Mouse (Mus musculus): ENCODE data around the gene Zmynd15. TPM values are rescaled to one million over a fixed set of nuclear protein-coding genes. Genes with fewer than 3 reads are reported as not detected.

The Zmynd15 gene
- total and polyA plus RNA-seq, 2 experiments from 2014 or later = 0.04 to 1.3 TPM

DNA sequence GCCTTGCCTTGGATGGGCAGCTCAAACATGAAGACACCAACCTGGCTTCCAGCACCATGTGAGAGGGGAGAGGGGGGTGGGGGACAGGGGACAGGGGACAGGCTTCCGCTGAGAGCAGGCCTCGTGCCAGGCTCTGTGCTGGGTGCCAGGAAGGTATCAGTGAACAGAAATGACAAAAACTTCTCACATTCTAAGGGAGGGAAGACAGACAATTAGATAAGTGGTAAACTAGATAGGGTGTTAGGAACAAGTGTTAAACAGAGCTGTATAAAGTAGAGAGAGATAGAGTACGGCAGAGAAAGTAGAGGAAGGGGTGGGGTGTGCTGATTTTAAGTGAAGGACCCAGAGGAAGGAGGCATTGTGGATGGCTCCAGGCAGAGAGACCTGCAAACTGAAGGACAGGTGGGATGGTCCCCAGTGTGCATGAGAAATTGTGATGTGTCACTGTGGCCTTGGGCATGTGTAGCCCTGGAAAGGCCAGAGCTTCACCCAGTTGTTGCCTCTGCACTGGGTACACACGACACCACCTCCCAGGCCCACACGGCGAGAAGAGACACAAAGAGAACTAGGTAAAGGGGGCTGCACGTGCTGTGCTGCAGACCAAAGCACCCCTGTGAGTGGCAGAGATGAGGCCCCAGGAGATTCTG lies 20.4 kb upstream of the Zmynd15 start:
- Histone ChIP-seq H3K4me3 (ENCODE audit: low read depth, low read length) (no peak overlapping the region), H3K27ac (ENCODE audit: low read depth) (no peak overlapping the region), H3K9me3 (replicated peaks; ENCODE audit: control insufficient read depth, low read length) (no peaks in the 10 kb centered on the region), H3K36me3 (replicated peaks; ENCODE audit: control insufficient read depth, insufficient read depth, low read length) (peaks cover 38% of the 10 kb centered on the region), H3K4me2 (ENCODE audit: low read depth, low read length) (no peak overlapping the region), H3K9ac (replicated peaks; ENCODE audit: low read depth, low read length) (no peak overlapping the region), H3K4me1 (ENCODE audit: control insufficient read depth, insufficient read depth) (no peaks in the 10 kb centered on the region; the same call in 1 of the 2 replicates), H3K27me3 (ENCODE audit: control insufficient read depth, insufficient read depth, low read length) (no peaks in the 10 kb centered on the region)
- no peak for DNase-seq (ENCODE audit: low spot score)
- whole genome bisulfite sequencing = 82% methylated on average over 7 of the region's 7 CpGs
- no peak for ATAC-seq (ENCODE audit: insufficient read depth, low read depth)
- TF ChIP-seq EP300 (IDR thresholded peaks at IDR 0.05; ENCODE audit: low read depth) = no peak
- no peak for TF ChIP-seq CTCF (IDR thresholded peaks at IDR 0.05; ENCODE audit: low read depth)

- TF ChIP-seq EP300 (IDR thresholded peaks at IDR 0.05; ENCODE audit: low read depth) (no peak), CTCF (IDR thresholded peaks at IDR 0.05; ENCODE audit: low read depth) (no peak)
- Histone ChIP-seq H3K9me3 (replicated peaks; ENCODE audit: control insufficient read depth, low read length) (no peaks in the 10 kb centered on the region), H3K9ac (replicated peaks; ENCODE audit: low read depth, low read length) (no peak overlapping the region), H3K4me1 (ENCODE audit: control insufficient read depth, insufficient read depth) (no peaks in the 10 kb centered on the region), H3K36me3 (replicated peaks; ENCODE audit: control insufficient read depth, insufficient read depth, low read length) (peaks cover 38% of the 10 kb centered on the region), H3K4me2 (ENCODE audit: low read depth, low read length) (no peak overlapping the region), H3K4me3 (ENCODE audit: low read depth, low read length) (no peak overlapping the region), H3K27ac (ENCODE audit: low read depth) (no peak overlapping the region), H3K27me3 (ENCODE audit: control insufficient read depth, insufficient read depth, low read length) (no peaks in the 10 kb centered on the region)
- DNase-seq (ENCODE audit: low spot score) = no peak
- WGBS = 80% methylated on average over 4 of the region's 4 CpGs
- ATAC-seq (ENCODE audit: insufficient read depth, low read depth) = no peak
Observed at GRCm38 (mm10) chr11:70440637-70441036, 18.6 kb upstream of the Zmynd15 start.

GRCm38 (mm10) chr11:70441882-70442281 lies 17.4 kb upstream of the Zmynd15 start:
- TF ChIP-seq EP300 (IDR thresholded peaks at IDR 0.05; ENCODE audit: low read depth) = no peak
- no peak for TF ChIP-seq CTCF (IDR thresholded peaks at IDR 0.05; ENCODE audit: low read depth)
- no peaks in the 10 kb centered on the region for H3K9me3 ChIP-seq (replicated peaks; ENCODE audit: control insufficient read depth, low read length)
- H3K4me2 ChIP-seq (ENCODE audit: low read depth, low read length) = no peak overlapping the region
- ATAC-seq (ENCODE audit: insufficient read depth, low read depth) = no peak
- H3K27ac ChIP-seq (ENCODE audit: low read depth) = no peak overlapping the region
- 88% methylated on average over 7 of the region's 7 CpGs for WGBS
- H3K4me3 ChIP-seq (ENCODE audit: low read depth, low read length) = no peak overlapping the region
- H3K36me3 ChIP-seq (replicated peaks; ENCODE audit: control insufficient read depth, insufficient read depth, low read length) = peaks cover 31% of the 10 kb centered on the region
- no peaks in the 10 kb centered on the region for H3K4me1 ChIP-seq (ENCODE audit: control insufficient read depth, insufficient read depth)
- H3K9ac ChIP-seq (replicated peaks; ENCODE audit: low read depth, low read length) = no peak overlapping the region
- no peaks in the 10 kb centered on the region for H3K27me3 ChIP-seq (ENCODE audit: control insufficient read depth, insufficient read depth, low read length)
- no peak for DNase-seq (ENCODE audit: low spot score)

GRCm38 (mm10) chr11:70443964-70444363 lies 15.3 kb upstream of the Zmynd15 start:
- no peaks in the 10 kb centered on the region for H3K27me3 ChIP-seq (ENCODE audit: control insufficient read depth, insufficient read depth, low read length)
- ATAC-seq (ENCODE audit: insufficient read depth, low read depth) = no peak

GRCm38 (mm10) chr11:70444667-70445066 lies 14.6 kb upstream of the Zmynd15 start:
- no peak overlapping the region for H3K9ac ChIP-seq (replicated peaks; ENCODE audit: low read depth, low read length)
- TF ChIP-seq EP300 (IDR thresholded peaks at IDR 0.05; ENCODE audit: low read depth) (no peak), CTCF (IDR thresholded peaks at IDR 0.05; ENCODE audit: low read depth) (no peak)
- no peaks in the 10 kb centered on the region for H3K27me3 ChIP-seq (ENCODE audit: control insufficient read depth, insufficient read depth, low read length)
- H3K9me3 ChIP-seq (replicated peaks; ENCODE audit: control insufficient read depth, low read length) = no peaks in the 10 kb centered on the region
- DNase-seq (ENCODE audit: low spot score) (no peak), ATAC-seq (ENCODE audit: insufficient read depth, low read depth) (no peak)
- WGBS = 62% methylated on average over 6 of the region's 6 CpGs
- no peaks in the 10 kb centered on the region for H3K4me1 ChIP-seq (ENCODE audit: control insufficient read depth, insufficient read depth)
- H3K4me2 ChIP-seq (ENCODE audit: low read depth, low read length) = no peak overlapping the region
- H3K36me3 ChIP-seq (replicated peaks; ENCODE audit: control insufficient read depth, insufficient read depth, low read length) = peaks cover 7% of the 10 kb centered on the region
- no peak overlapping the region for H3K4me3 ChIP-seq (ENCODE audit: low read depth, low read length)
- no peak overlapping the region for H3K27ac ChIP-seq (ENCODE audit: low read depth)

More at GRCm38 (mm10) chr11:70443964-70444363, 15.3 kb upstream of the Zmynd15 start:
- TF ChIP-seq CTCF (IDR thresholded peaks at IDR 0.05; ENCODE audit: low read depth) = no peak
- no peak for TF ChIP-seq EP300 (IDR thresholded peaks at IDR 0.05; ENCODE audit: low read depth)
- WGBS = 72% methylated on average over 3 of the region's 3 CpGs
- no peaks in the 10 kb centered on the region for H3K9me3 ChIP-seq (replicated peaks; ENCODE audit: control insufficient read depth, low read length)
- H3K9ac ChIP-seq (replicated peaks; ENCODE audit: low read depth, low read length) = no peak overlapping the region
- no peak overlapping the region for H3K4me2 ChIP-seq (ENCODE audit: low read depth, low read length)
- H3K4me1 ChIP-seq (ENCODE audit: control insufficient read depth, insufficient read depth) = no peaks in the 10 kb centered on the region
- peaks cover 14% of the 10 kb centered on the region for H3K36me3 ChIP-seq (replicated peaks; ENCODE audit: control insufficient read depth, insufficient read depth, low read length)
- H3K27ac ChIP-seq (ENCODE audit: low read depth) = no peak overlapping the region
- no peak for DNase-seq (ENCODE audit: low spot score)
- H3K4me3 ChIP-seq (ENCODE audit: low read depth, low read length) = no peak overlapping the region

DNA sequence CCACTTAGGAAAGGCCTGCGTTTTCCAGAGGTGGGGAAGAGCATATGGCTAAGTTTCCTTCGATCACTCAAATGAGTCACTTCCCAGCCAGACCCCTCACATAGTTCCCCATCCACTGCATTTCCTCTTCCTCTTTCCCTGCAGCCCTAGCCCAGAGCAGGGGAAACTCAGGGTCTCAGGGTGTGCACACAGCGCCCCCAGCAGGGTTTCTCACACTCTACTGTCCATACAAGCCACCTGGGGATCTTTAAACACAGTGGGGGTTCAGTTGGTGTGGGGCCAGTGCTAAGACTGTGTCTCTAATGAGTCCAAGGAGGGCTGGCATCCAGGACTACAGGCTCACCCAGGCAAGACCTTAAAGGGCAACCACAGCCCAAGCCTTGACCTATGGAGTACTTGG lies 12.5 kb upstream of the Zmynd15 start:
- ATAC-seq (ENCODE audit: insufficient read depth, low read depth) = no peak
- H3K27ac ChIP-seq (ENCODE audit: low read depth) = no peak overlapping the region
- H3K4me2 ChIP-seq (ENCODE audit: low read depth, low read length) = no peak overlapping the region
- no peaks in the 10 kb centered on the region for H3K9me3 ChIP-seq (replicated peaks; ENCODE audit: control insufficient read depth, low read length)
- 22% methylated on average over 3 of the region's 3 CpGs for WGBS
- no peak overlapping the region for H3K9ac ChIP-seq (replicated peaks; ENCODE audit: low read depth, low read length)
- no peak for DNase-seq (ENCODE audit: low spot score)
- H3K27me3 ChIP-seq (ENCODE audit: control insufficient read depth, insufficient read depth, low read length) = no peaks in the 10 kb centered on the region
- no peak overlapping the region for H3K4me3 ChIP-seq (ENCODE audit: low read depth, low read length)
- H3K4me1 ChIP-seq (ENCODE audit: control insufficient read depth, insufficient read depth) = no peaks in the 10 kb centered on the region
- H3K36me3 ChIP-seq (replicated peaks; ENCODE audit: control insufficient read depth, insufficient read depth, low read length) = no peaks in the 10 kb centered on the region
- TF ChIP-seq EP300 (IDR thresholded peaks at IDR 0.05; ENCODE audit: low read depth) (no peak), CTCF (IDR thresholded peaks at IDR 0.05; ENCODE audit: low read depth) (no peak)

Data from heart, postnatal 0 days (tissue).